Mouse (Mus musculus) ES-E14 (cell line): ENCODE measurements around the gene Sod3.

Source experiments
- HCFC1 ChIP-seq: IDR thresholded peaks from 2 replicates; pipeline ENCODE4 v1.6.1; 2012; ENCODE audit warnings: low read length, inconsistent platforms, borderline replicate concordance; ENCODE audit not compliant: insufficient read depth
- MAFK ChIP-seq: IDR thresholded peaks from 2 replicates; pipeline ENCODE4 v1.6.1; 2014; ENCODE audit warnings: mild to moderate bottlenecking, low read depth, low read length, inconsistent platforms; ENCODE audit not compliant: insufficient read depth
- ZNF384 ChIP-seq: IDR thresholded peaks from 2 replicates; pipeline ENCODE4 v1.6.1; 2012; ENCODE audit warnings: low read depth, low read length, inconsistent platforms

DNA sequence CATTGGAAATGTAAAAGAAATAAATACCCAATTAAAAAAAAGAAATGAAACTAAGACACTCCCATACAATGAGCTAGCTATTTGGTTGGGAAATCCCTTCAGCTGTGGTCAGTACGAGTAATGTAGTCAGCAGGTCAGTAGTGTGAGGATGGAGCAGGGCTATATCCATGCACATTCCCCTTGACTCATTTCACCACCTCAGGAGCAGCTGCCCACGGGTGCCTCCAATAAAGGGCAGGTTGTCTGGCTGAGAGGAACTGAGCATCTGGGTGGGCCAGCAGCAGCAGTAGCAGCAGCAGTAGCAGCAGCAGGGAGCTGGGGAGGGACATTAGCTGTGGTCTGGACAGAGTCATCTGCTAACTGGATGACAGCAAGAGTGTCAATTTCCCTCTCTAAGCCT is 22.4 kb downstream of the Sod3 start:
- TF ChIP-seq ZNF384 (no peak), HCFC1 (no peak), MAFK (no peak)
